Mouse (Mus musculus): ENCODE results near the gene Zfand3.

- no peak for TF ChIP-seq CTCF (IDR thresholded peaks at IDR 0.05; ENCODE audit: borderline replicate concordance, extremely low read depth, insufficient read depth, insufficient read length)
- TF ChIP-seq POLR2A (IDR thresholded peaks at IDR 0.05; ENCODE audit: borderline replicate concordance, extremely low read depth, insufficient read depth, insufficient read length, poor library complexity, severe bottlenecking): no peak
These were observed 99.2 kb downstream of the Zfand3 start for GRCm38 (mm10) chr17:30103641-30104165.
